11 mouse cellular contexts compared by ENCODE assay signal in genomic region chr12:12148659-12149399, GRCm38 (mm10).
A peak's percentile ranks its signal among the peaks of the same experiment; 100 is the strongest.
DNase-seq lines count a peak whose midpoint lies in the region; ATAC-seq and TF ChIP-seq lines count a peak whose summit lies in the region.
"Had no signal": no experiment of that assay in that cellular context is flagged by ENCODE, and none has a peak within 500 bp of the region (broad histone marks: within the 10 kb centered on the region; RNA-seq: fewer than 3 reads in every experiment).

No protein-coding gene starts in this region.

- H3K4me3 ChIP-seq in left cerebral cortex, adult 2 months: no peak overlapping the region
- H3K4me3 ChIP-seq in forebrain, embryonic 16.5 days (replicated peaks; ENCODE audit: low read length): no peak overlapping the region
- no peak overlapping the region for H3K4me3 ChIP-seq in midbrain, postnatal 0 days (ENCODE audit: low read depth, low read length)
- H3K4me3 ChIP-seq in heart, embryonic 12.5 days: no peak overlapping the region
- H3K4me3 ChIP-seq: embryonic facial prominence, embryonic 15.5 days; limb, embryonic 15.5 days; stomach, embryonic 15.5 days had no signal

- no peaks in the 10 kb centered on the region for H3K4me1 ChIP-seq in forebrain, embryonic 16.5 days (replicated peaks; ENCODE audit: control insufficient read depth, insufficient read depth, low read length)
- no peaks in the 10 kb centered on the region for H3K4me1 ChIP-seq in midbrain, postnatal 0 days (ENCODE audit: insufficient read depth, low read length)
- H3K4me1 ChIP-seq in heart, embryonic 12.5 days (replicated peaks): no peaks in the 10 kb centered on the region
- H3K4me1 ChIP-seq: embryonic facial prominence, embryonic 15.5 days; limb, embryonic 15.5 days; stomach, embryonic 15.5 days had no signal

- H3K36me3 ChIP-seq in forebrain, embryonic 16.5 days (ENCODE audit: control insufficient read depth, insufficient read depth): no peaks in the 10 kb centered on the region
- no peaks in the 10 kb centered on the region for H3K36me3 ChIP-seq in midbrain, postnatal 0 days (ENCODE audit: insufficient read depth, low read length)
- H3K36me3 ChIP-seq in heart, embryonic 12.5 days: no peaks in the 10 kb centered on the region
- H3K36me3 ChIP-seq: embryonic facial prominence, embryonic 15.5 days; limb, embryonic 15.5 days; stomach, embryonic 15.5 days had no signal

- no peak overlapping the region for H3K27ac ChIP-seq in left cerebral cortex, adult 2 months
- no peak overlapping the region for H3K27ac ChIP-seq in forebrain, embryonic 16.5 days (ENCODE audit: low read length)
- H3K27ac ChIP-seq in midbrain, postnatal 0 days (ENCODE audit: low read depth, low read length): no peak overlapping the region
- no peak overlapping the region for H3K27ac ChIP-seq in heart, embryonic 12.5 days (ENCODE audit: poor library complexity, severe bottlenecking)
- H3K27ac ChIP-seq: embryonic facial prominence, embryonic 15.5 days; limb, embryonic 15.5 days; stomach, embryonic 15.5 days had no signal

- DNase-seq in left cerebral cortex, adult 2 months (ENCODE audit: extremely low spot score in 1 of 2, low spot score in 2 of 2): no peak
- no peak for DNase-seq in left cerebral cortex, adult 11 months (ENCODE audit: low spot score)
- DNase-seq in adipocyte (ENCODE audit: low spot score): peak; percentile 33
- DNase-seq in midbrain, postnatal 0 days (ENCODE audit: low spot score): peak; percentile 84
- DNase-seq in spleen, adult 12 weeks (ENCODE audit: low spot score): no peak
- no peak for DNase-seq in right cerebral cortex, postnatal 4 days

- WGBS in forebrain, embryonic 16.5 days: 60% methylated on average over 3 of the region's 3 CpGs
- WGBS in midbrain, postnatal 0 days: 64% methylated on average over 3 of the region's 3 CpGs
- 55% methylated on average over 3 of the region's 3 CpGs for WGBS in heart, embryonic 12.5 days

- H3K4me2 ChIP-seq in forebrain, embryonic 16.5 days (ENCODE audit: low read length): no peak overlapping the region
- H3K4me2 ChIP-seq in midbrain, postnatal 0 days (ENCODE audit: low read depth, low read length, poor library complexity, severe bottlenecking): no peak overlapping the region
- H3K4me2 ChIP-seq in heart, embryonic 12.5 days: no peak overlapping the region
- H3K4me2 ChIP-seq: embryonic facial prominence, embryonic 15.5 days; limb, embryonic 15.5 days; stomach, embryonic 15.5 days had no signal

- intact Hi-C loops in left cerebral cortex, adult 2 months (cut with DNase I): loop anchor here (1.0 to 5.0 kb wide), 5 partner anchors 477 to 952 kb away; partner anchors contain the start of genes Rad51ap2 and Vsnl1

- H3K9me3 ChIP-seq in forebrain, embryonic 16.5 days (ENCODE audit: control insufficient read depth, low read length): no peaks in the 10 kb centered on the region
- no peaks in the 10 kb centered on the region for H3K9me3 ChIP-seq in midbrain, postnatal 0 days (ENCODE audit: low read length)
- H3K9me3 ChIP-seq in heart, embryonic 12.5 days (replicated peaks): no peaks in the 10 kb centered on the region
- H3K9me3 ChIP-seq: embryonic facial prominence, embryonic 15.5 days; limb, embryonic 15.5 days; stomach, embryonic 15.5 days had no signal

- TF ChIP-seq CTCF in left cerebral cortex, adult 2 months (IDR thresholded peaks at IDR 0.05): peak; percentile 72
- peak; percentile 88 for TF ChIP-seq CTCF in midbrain, postnatal 0 days (IDR thresholded peaks at IDR 0.05)

- H3K27me3 ChIP-seq in forebrain, embryonic 16.5 days (replicated peaks; ENCODE audit: control insufficient read depth, insufficient read depth, low read length): no peaks in the 10 kb centered on the region
- H3K27me3 ChIP-seq in midbrain, postnatal 0 days (ENCODE audit: insufficient read depth, low read length): no peaks in the 10 kb centered on the region
- H3K27me3 ChIP-seq in heart, embryonic 12.5 days (replicated peaks): no peaks in the 10 kb centered on the region
- H3K27me3 ChIP-seq: embryonic facial prominence, embryonic 15.5 days; limb, embryonic 15.5 days; stomach, embryonic 15.5 days had no signal

- no peak overlapping the region for H3K9ac ChIP-seq in forebrain, embryonic 16.5 days (replicated peaks; ENCODE audit: low read depth, low read length)
- H3K9ac ChIP-seq in midbrain, postnatal 0 days (replicated peaks; ENCODE audit: low read length, poor library complexity, severe bottlenecking): no peak overlapping the region
- H3K9ac ChIP-seq in heart, embryonic 12.5 days: no peak overlapping the region
- H3K9ac ChIP-seq: embryonic facial prominence, embryonic 15.5 days; limb, embryonic 15.5 days; stomach, embryonic 15.5 days had no signal

- peak; percentile 77 for ATAC-seq in forebrain, embryonic 16.5 days
- ATAC-seq in midbrain, postnatal 0 days (ENCODE audit: low FRiP score): peak; percentile 65
- ATAC-seq in heart, embryonic 12.5 days (ENCODE audit: insufficient number of reproducible peaks, low FRiP score): no peak

Comparison
In these comparisons a context has a peak if more than half of its experiments do, and no peak if none do; other contexts are left out.
1. DNase-seq: peak in adipocyte (single experiment) and midbrain, postnatal 0 days (single experiment); none in left cerebral cortex, adult 2 months (0 of 2), left cerebral cortex, adult 11 months (single experiment), spleen, adult 12 weeks (single experiment) and right cerebral cortex, postnatal 4 days (single experiment).